Mouse (Mus musculus) CH12.LX (cell line): ENCODE measurements around the gene Nudt16l1.

ENCODE experiments used
- CHD1 ChIP-seq: IDR thresholded peaks from 2 replicates; pipeline ENCODE4 v1.6.1; 2012; ENCODE audit warnings: low read depth, low read length, improper control_type of control experiment, inconsistent platforms
- CHD2 ChIP-seq: IDR thresholded peaks from 2 replicates; pipeline ENCODE4 v1.6.1; 2011; ENCODE audit warnings: low read length, improper control_type of control experiment
- CTCF ChIP-seq, 2 experiments: IDR thresholded peaks in 1 of 2; conservative IDR thresholded peaks in 1 of 2; 2 replicates each; pipeline ENCODE4 v1.5.1; 2011 to 2012; ENCODE audit warnings: low read depth in 2 of 2, low read length in 2 of 2, improper control_type of control experiment in 1 of 2, inconsistent platforms in 1 of 2, mild to moderate bottlenecking in 1 of 2, moderate library complexity in 1 of 2
- ETS1 ChIP-seq: conservative IDR thresholded peaks from 2 replicates; pipeline ENCODE4 v1.6.1; 2012; ENCODE audit warnings: low read depth, mild to moderate bottlenecking, inconsistent platforms, low read length, improper control_type of control experiment, moderate library complexity
- HCFC1 ChIP-seq: IDR thresholded peaks from 2 replicates; pipeline ENCODE4 v1.6.1; 2012; ENCODE audit warnings: low read depth, mild to moderate bottlenecking, inconsistent platforms, low read length, improper control_type of control experiment
- KAT2A ChIP-seq: IDR thresholded peaks from 2 replicates; pipeline ENCODE4 v1.6.1; 2012; ENCODE audit warnings: low read length, improper control_type of control experiment, inconsistent platforms; ENCODE audit not compliant: insufficient replicate concordance
- MAFK ChIP-seq: IDR thresholded peaks from 2 replicates; pipeline ENCODE4 v1.6.1; 2011; ENCODE audit warnings: low read length, improper control_type of control experiment; ENCODE audit not compliant: insufficient replicate concordance
- NRF1 ChIP-seq: IDR thresholded peaks from 2 replicates; pipeline ENCODE4 v1.6.1; 2014; ENCODE audit warnings: low read depth, mild to moderate bottlenecking, inconsistent platforms, low read length, improper control_type of control experiment, moderate library complexity
- POLR2A ChIP-seq: IDR thresholded peaks from 2 replicates; pipeline ENCODE4 v1.6.1; 2011; ENCODE audit warnings: low read depth, mild to moderate bottlenecking, improper control_type of control experiment, low read length
- RCOR1 ChIP-seq: conservative IDR thresholded peaks from 2 replicates; pipeline ENCODE4 v1.6.1; 2012; ENCODE audit warnings: low read depth, mild to moderate bottlenecking, inconsistent platforms, low read length, improper control_type of control experiment
- UBTF ChIP-seq: IDR thresholded peaks from 2 replicates; pipeline ENCODE4 v1.6.1; 2012; ENCODE audit warnings: low read depth, mild to moderate bottlenecking, inconsistent platforms, low read length, improper control_type of control experiment, moderate library complexity
- USF1 ChIP-seq: IDR thresholded peaks from 2 replicates; pipeline ENCODE4 v1.6.1; 2014; ENCODE audit warnings: low read depth, mild to moderate bottlenecking, inconsistent platforms, low read length, improper control_type of control experiment
- ZC3H11A ChIP-seq: IDR thresholded peaks from 2 replicates; pipeline ENCODE4 v1.6.1; 2012; ENCODE audit warnings: low read depth, mild to moderate bottlenecking, inconsistent platforms, low read length, improper control_type of control experiment
- ZKSCAN1 ChIP-seq: IDR thresholded peaks from 2 replicates; pipeline ENCODE4 v1.6.1; 2012; ENCODE audit warnings: low read depth, inconsistent platforms, low read length, improper control_type of control experiment, borderline replicate concordance

GRCm38 (mm10) chr16:4901167-4901566 lies 37.4 kb upstream of the Nudt16l1 start:
- TF ChIP-seq UBTF (no peak), MAFK (no peak), HCFC1 (no peak), CTCF (conservative IDR thresholded peaks at IDR 0.05 in 1 of 2, IDR thresholded peaks at IDR 0.05 in 1 of 2; ENCODE audit: low read depth in 2 of 2, low read length in 2 of 2) (no peak), ZKSCAN1 (no peak), RCOR1 (no peak), NRF1 (no peak), ETS1 (no peak), CHD1 (no peak), POLR2A (no peak), KAT2A (no peak), ZC3H11A (no peak), USF1 (no peak), CHD2 (no peak)
